Mouse (Mus musculus): ENCODE data around the gene Lgmn. TPM values are rescaled to one million over a fixed set of nuclear protein-coding genes. Genes with fewer than 3 reads are reported as not detected.

Gene Lgmn
- polyA plus RNA-seq, 1 experiment from 2014 or later: 141 TPM

GRCm38 (mm10) chr12:102367075-102367474 lies 72.5 kb downstream of the Lgmn start:
- Histone ChIP-seq H3K9ac (ENCODE audit: low read depth, low read length) (no peak overlapping the region), H3K27me3 (replicated peaks; ENCODE audit: control insufficient read depth, insufficient read depth, low read length) (no peaks in the 10 kb centered on the region), H3K27ac (ENCODE audit: low read depth, low read length) (no peak overlapping the region), H3K4me1 (ENCODE audit: control insufficient read depth, insufficient read depth, low read depth, low read length) (no peaks in the 10 kb centered on the region), H3K4me2 (ENCODE audit: low read length) (no peak overlapping the region), H3K4me3 (ENCODE audit: low read length) (no peak overlapping the region), H3K9me3 (ENCODE audit: control insufficient read depth, low read length) (no peaks in the 10 kb centered on the region), H3K36me3 (ENCODE audit: control insufficient read depth, insufficient read depth, low read length) (no peaks in the 10 kb centered on the region)
- no peak for ATAC-seq
- 75% methylated on average over 3 of the region's 3 CpGs for WGBS

- Histone ChIP-seq H3K27ac (ENCODE audit: low read depth, low read length) (no peak overlapping the region), H3K4me2 (ENCODE audit: low read length) (no peak overlapping the region), H3K36me3 (ENCODE audit: control insufficient read depth, insufficient read depth, low read length) (no peaks in the 10 kb centered on the region), H3K27me3 (replicated peaks; ENCODE audit: control insufficient read depth, insufficient read depth, low read length) (no peaks in the 10 kb centered on the region), H3K4me1 (ENCODE audit: control insufficient read depth, insufficient read depth, low read depth, low read length) (no peaks in the 10 kb centered on the region), H3K4me3 (ENCODE audit: low read length) (no peak overlapping the region), H3K9me3 (ENCODE audit: control insufficient read depth, low read length) (no peaks in the 10 kb centered on the region), H3K9ac (ENCODE audit: low read depth, low read length) (no peak overlapping the region)
- 93% methylated on average over 9 of the region's 9 CpGs for WGBS
- no peak for ATAC-seq
These were observed 73.3 kb downstream of the Lgmn start for GRCm38 (mm10) chr12:102366126-102366816.

GRCm38 (mm10) chr12:102365016-102365415 lies 74.6 kb downstream of the Lgmn start:
- H3K36me3 ChIP-seq (ENCODE audit: control insufficient read depth, insufficient read depth, low read length): no peaks in the 10 kb centered on the region
- H3K4me1 ChIP-seq (ENCODE audit: control insufficient read depth, insufficient read depth, low read depth, low read length): no peaks in the 10 kb centered on the region
- no peak overlapping the region for H3K27ac ChIP-seq (ENCODE audit: low read depth, low read length)
- no peak for ATAC-seq
- H3K27me3 ChIP-seq (replicated peaks; ENCODE audit: control insufficient read depth, insufficient read depth, low read length): no peaks in the 10 kb centered on the region
- H3K9ac ChIP-seq (ENCODE audit: low read depth, low read length): no peak overlapping the region
- H3K4me2 ChIP-seq (ENCODE audit: low read length): no peak overlapping the region
- H3K4me3 ChIP-seq (ENCODE audit: low read length): no peak overlapping the region
- H3K9me3 ChIP-seq (ENCODE audit: control insufficient read depth, low read length): no peaks in the 10 kb centered on the region
- WGBS: 94% methylated on average over 7 of the region's 7 CpGs

- no peak for ATAC-seq
- Histone ChIP-seq H3K4me1 (ENCODE audit: control insufficient read depth, insufficient read depth, low read depth, low read length) (no peaks in the 10 kb centered on the region), H3K4me3 (ENCODE audit: low read length) (no peak overlapping the region), H3K27ac (ENCODE audit: low read depth, low read length) (no peak overlapping the region), H3K4me2 (ENCODE audit: low read length) (no peak overlapping the region), H3K9me3 (ENCODE audit: control insufficient read depth, low read length) (no peaks in the 10 kb centered on the region), H3K9ac (ENCODE audit: low read depth, low read length) (no peak overlapping the region), H3K36me3 (ENCODE audit: control insufficient read depth, insufficient read depth, low read length) (no peaks in the 10 kb centered on the region), H3K27me3 (replicated peaks; ENCODE audit: control insufficient read depth, insufficient read depth, low read length) (no peaks in the 10 kb centered on the region)
- 89% methylated on average over 10 of the region's 10 CpGs for WGBS
These were observed 78.1 kb downstream of the Lgmn start for GRCm38 (mm10) chr12:102361189-102362161.

GRCm38 (mm10) chr12:102359390-102359789 lies 80.2 kb downstream of the Lgmn start:
- Histone ChIP-seq H3K4me1 (ENCODE audit: control insufficient read depth, insufficient read depth, low read depth, low read length) (no peaks in the 10 kb centered on the region), H3K4me2 (ENCODE audit: low read length) (no peak overlapping the region), H3K27me3 (replicated peaks; ENCODE audit: control insufficient read depth, insufficient read depth, low read length) (no peaks in the 10 kb centered on the region), H3K9me3 (ENCODE audit: control insufficient read depth, low read length) (no peaks in the 10 kb centered on the region), H3K27ac (ENCODE audit: low read depth, low read length) (no peak overlapping the region), H3K36me3 (ENCODE audit: control insufficient read depth, insufficient read depth, low read length) (no peaks in the 10 kb centered on the region), H3K4me3 (ENCODE audit: low read length) (no peak overlapping the region), H3K9ac (ENCODE audit: low read depth, low read length) (no peak overlapping the region)
- 75% methylated on average over 4 of the region's 4 CpGs for WGBS
- no peak for ATAC-seq

- no peak overlapping the region for H3K4me2 ChIP-seq (ENCODE audit: low read length)
- no peak overlapping the region for H3K27ac ChIP-seq (ENCODE audit: low read depth, low read length)
- no peaks in the 10 kb centered on the region for H3K36me3 ChIP-seq (ENCODE audit: control insufficient read depth, insufficient read depth, low read length)
- no peak overlapping the region for H3K4me3 ChIP-seq (ENCODE audit: low read length)
- H3K9ac ChIP-seq (ENCODE audit: low read depth, low read length): no peak overlapping the region
- WGBS: 100% methylated on average over 1 of the region's 1 CpGs
- ATAC-seq: no peak
- no peaks in the 10 kb centered on the region for H3K4me1 ChIP-seq (ENCODE audit: control insufficient read depth, insufficient read depth, low read depth, low read length)
- no peaks in the 10 kb centered on the region for H3K9me3 ChIP-seq (ENCODE audit: control insufficient read depth, low read length)
- no peaks in the 10 kb centered on the region for H3K27me3 ChIP-seq (replicated peaks; ENCODE audit: control insufficient read depth, insufficient read depth, low read length)
These were observed 82.8 kb downstream of the Lgmn start for GRCm38 (mm10) chr12:102356781-102357180.

- Histone ChIP-seq H3K9me3 (ENCODE audit: control insufficient read depth, low read length) (no peaks in the 10 kb centered on the region), H3K27me3 (replicated peaks; ENCODE audit: control insufficient read depth, insufficient read depth, low read length) (no peaks in the 10 kb centered on the region), H3K27ac (ENCODE audit: low read depth, low read length) (no peak overlapping the region), H3K4me2 (ENCODE audit: low read length) (no peak overlapping the region), H3K9ac (ENCODE audit: low read depth, low read length) (no peak overlapping the region), H3K4me3 (ENCODE audit: low read length) (no peak overlapping the region), H3K4me1 (ENCODE audit: control insufficient read depth, insufficient read depth, low read depth, low read length) (no peaks in the 10 kb centered on the region), H3K36me3 (ENCODE audit: control insufficient read depth, insufficient read depth, low read length) (no peaks in the 10 kb centered on the region)
- ATAC-seq: no peak
These were observed 83.8 kb downstream of the Lgmn start for GRCm38 (mm10) chr12:102355784-102356183.

- ATAC-seq: no peak
- Histone ChIP-seq H3K27ac (ENCODE audit: low read depth, low read length) (no peak overlapping the region), H3K9me3 (ENCODE audit: control insufficient read depth, low read length) (no peaks in the 10 kb centered on the region), H3K36me3 (ENCODE audit: control insufficient read depth, insufficient read depth, low read length) (no peaks in the 10 kb centered on the region), H3K4me2 (ENCODE audit: low read length) (no peak overlapping the region), H3K9ac (ENCODE audit: low read depth, low read length) (no peak overlapping the region), H3K4me3 (ENCODE audit: low read length) (no peak overlapping the region), H3K4me1 (ENCODE audit: control insufficient read depth, insufficient read depth, low read depth, low read length) (no peaks in the 10 kb centered on the region), H3K27me3 (replicated peaks; ENCODE audit: control insufficient read depth, insufficient read depth, low read length) (no peaks in the 10 kb centered on the region)
- 85% methylated on average over 10 of the region's 10 CpGs for WGBS
These were observed 85.3 kb downstream of the Lgmn start for GRCm38 (mm10) chr12:102354126-102354984.

- Histone ChIP-seq H3K4me3 (ENCODE audit: low read length) (no peak overlapping the region), H3K4me1 (ENCODE audit: control insufficient read depth, insufficient read depth, low read depth, low read length) (no peaks in the 10 kb centered on the region), H3K9me3 (ENCODE audit: control insufficient read depth, low read length) (no peaks in the 10 kb centered on the region), H3K9ac (ENCODE audit: low read depth, low read length) (no peak overlapping the region), H3K36me3 (ENCODE audit: control insufficient read depth, insufficient read depth, low read length) (no peaks in the 10 kb centered on the region), H3K4me2 (ENCODE audit: low read length) (no peak overlapping the region), H3K27ac (ENCODE audit: low read depth, low read length) (no peak overlapping the region), H3K27me3 (replicated peaks; ENCODE audit: control insufficient read depth, insufficient read depth, low read length) (no peaks in the 10 kb centered on the region)
- ATAC-seq: no peak
- WGBS: 93% methylated on average over 1 of the region's 1 CpGs
These were observed 88.6 kb downstream of the Lgmn start for GRCm38 (mm10) chr12:102350997-102351396.
